Mouse (Mus musculus): ENCODE results near the gene Tsc22d3.
"Not testable (repeated sequence)": the region's sequence is repeated elsewhere in the genome, so short reads cannot be mapped to it uniquely, and the experiment has no call there.

Gene Tsc22d3

DNA sequence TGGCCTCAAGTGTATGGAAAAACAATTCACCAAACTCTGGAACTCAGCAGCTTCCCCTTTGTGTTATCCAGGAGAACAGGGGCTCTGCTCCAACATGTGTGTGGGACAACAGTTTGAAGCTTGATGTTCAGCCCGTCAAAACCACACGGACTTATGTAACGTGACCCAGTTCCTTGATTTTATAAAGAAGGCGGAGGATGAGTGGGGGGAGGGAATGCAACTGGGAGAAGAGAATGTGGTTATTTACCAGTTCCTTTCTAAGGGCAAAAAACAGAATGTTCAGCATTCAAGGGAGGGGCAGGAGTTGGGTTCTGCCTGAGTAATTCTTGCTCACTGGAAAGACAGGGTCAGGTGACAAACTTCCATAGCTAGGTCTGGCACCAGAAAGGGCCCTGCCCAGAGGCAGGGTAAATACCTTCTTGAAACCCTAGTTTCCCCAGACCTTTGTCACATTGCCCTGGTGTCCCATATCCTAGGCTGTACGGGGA lies 71.3 kb downstream of the Tsc22d3 start:
- no peak for DNase-seq (ENCODE audit: low spot score)

DNA sequence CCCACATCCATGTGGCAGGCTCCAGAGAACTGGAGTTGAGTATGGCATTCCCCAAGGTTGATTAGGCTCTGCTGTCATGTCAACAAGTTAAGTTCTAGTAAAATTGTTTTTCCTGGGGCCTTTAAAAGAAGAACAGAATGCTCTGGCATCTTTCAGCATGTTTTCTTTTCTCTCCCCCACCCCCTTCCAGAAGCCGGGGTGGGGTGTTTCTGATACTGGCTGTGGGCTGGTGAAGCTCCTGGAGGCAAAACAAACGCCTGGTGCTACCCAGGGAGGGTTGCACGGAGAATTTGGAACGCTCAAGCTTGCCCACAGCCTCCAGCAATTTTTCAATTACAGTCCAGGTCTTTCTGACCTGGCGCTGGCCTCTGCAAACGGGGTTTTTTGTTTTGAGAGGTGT lies 73.2 kb downstream of the Tsc22d3 start:
- DNase-seq (ENCODE audit: low spot score), result no peak

DNA sequence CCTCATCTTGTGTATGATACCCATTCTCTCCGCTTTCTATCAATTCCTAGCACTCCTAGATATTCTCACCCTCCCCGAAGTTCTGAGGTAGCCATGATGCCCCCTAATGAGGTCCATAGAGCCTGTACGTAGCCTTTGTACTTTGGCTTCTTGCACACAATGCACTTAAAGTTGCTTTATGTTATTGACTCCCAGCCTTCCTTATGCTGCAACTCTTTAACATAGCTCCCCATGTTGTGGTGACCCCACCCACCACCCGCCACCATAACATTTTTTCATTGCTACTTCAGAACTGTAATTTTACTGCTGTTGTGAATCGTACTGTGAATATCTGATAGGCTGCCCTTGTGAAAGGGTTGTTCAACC lies 74.2 kb downstream of the Tsc22d3 start:
- DNase-seq (ENCODE audit: low spot score), result no peak

DNA sequence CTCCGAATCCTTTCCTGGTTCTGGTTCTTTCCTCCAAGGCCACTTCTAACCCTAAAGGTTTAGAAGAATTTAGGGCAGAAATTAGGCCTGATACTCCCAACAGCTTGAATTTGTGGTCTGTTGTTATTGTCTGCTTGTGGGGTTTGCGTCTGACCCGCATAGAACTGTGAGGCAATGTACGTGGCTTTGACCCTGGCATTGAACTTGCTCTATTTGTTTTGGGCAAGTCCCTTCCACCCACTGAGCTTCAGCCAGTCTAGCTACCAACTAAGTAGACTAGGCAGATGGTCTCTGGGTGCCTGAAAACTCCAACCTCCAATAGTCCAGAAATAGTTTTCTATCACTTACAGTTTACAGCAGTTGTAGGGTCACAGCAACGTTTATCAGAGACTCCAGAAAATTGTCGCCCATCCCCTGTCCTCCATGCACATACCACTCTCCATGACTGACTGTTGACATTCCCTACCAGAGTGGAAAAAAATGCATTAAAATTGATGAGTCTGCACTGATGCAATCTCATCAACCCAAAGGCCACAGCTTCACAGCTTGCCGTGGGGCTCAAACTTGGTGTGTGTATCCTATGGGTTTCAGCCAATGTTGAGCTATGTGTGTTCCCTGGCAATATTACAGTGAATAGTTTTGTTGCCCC lies 74.7 kb downstream of the Tsc22d3 start:
- no peak for DNase-seq (ENCODE audit: low spot score)

DNA sequence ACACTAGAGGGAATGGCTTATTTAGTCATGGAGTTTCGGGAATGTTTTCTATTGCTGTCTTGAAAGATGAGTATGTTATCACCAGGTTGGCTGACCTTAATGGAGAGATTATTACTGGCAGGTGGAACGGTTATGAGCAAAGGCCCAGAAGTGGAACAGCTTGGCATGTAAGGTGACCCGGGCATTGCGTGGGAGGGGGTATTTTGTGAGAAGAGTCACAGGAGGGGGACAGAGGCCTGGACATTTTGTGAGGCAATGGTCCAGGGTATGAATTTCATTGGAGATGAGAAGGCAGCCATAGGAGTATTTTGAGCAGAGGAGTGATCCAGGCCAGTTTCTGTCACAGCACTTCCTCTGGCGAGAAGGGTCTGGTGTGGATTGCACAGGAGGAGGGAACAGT lies 76.2 kb downstream of the Tsc22d3 start:
- no peak for DNase-seq (ENCODE audit: low spot score)

DNA sequence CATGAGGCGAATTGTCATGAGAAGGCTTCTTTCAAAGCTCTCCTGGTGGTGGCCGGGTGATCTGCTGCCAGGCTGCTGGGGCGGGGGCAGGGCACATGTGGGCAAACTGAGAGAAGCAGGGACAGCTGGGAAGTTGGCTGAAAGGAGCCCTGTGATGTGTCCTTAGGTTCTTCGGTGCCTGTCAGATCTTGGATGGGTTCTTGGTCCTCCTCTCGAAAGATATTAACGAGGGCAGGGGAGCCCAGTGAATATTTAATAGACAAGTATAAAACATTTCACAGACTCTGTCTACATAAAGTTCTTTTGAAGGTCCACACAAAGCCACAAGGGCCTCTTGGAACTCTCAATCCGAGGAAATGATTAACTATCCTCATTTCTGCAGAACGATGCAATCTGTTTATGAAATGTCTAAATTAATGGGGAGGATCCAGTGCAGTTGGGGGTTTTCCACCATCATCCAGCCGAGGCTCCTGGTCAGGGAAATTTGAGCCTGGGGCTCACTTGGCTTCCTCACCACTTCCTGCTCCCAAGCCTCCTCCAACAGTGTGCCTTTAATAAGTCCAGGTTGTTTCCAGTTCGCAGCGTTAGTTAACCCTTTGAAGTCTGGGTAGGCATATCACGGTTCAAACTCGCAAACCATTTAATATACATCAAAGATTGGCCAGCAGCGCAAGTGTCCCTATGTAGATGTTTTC lies 78.2 kb downstream of the Tsc22d3 start:
- no peak for DNase-seq (ENCODE audit: low spot score)

DNA sequence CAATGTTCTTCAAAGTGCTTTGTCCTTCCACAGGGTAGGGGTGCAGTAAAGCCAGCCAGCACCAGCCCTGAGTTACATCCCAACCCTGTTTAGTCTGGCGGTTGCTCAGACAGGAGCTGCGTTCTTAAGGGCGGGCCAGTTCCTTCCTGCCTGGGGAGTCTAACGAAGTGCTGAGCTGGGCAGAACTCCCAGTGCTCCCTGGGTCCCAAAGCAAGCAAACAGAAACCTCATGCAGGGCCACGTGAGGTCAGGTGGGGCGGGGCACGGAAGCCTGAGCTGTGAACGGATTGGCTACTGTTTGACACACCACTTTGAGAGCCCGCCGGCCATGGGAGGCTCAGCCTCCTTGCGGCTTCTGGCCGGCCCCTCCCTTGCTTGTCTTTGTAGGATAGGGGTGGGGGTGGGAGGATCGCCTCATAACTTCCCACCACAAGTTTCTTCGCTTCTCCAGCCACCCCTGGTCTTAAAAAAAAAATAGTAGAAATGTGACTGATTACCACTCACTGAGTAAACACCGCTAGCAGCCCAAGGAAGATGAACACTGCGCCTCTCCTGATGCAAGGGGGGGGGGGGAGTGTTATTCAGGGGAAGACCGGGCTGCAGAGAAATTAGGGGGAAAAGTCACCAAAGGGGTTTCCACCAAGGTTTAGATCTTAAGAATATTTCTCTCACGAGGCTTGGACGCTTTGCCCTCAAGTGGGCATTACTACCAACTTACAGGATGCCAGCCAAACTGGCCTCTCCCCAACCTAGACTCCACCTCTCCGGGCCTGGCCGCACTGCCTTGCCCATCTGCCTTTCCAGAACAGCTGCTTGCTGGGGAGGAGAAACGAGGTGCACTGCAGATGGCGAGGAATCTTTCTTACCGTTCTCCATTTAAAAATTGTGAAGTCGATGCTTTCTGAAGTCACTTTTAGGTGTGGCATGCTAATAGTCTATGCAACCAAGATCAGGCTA lies 80.0 kb downstream of the Tsc22d3 start:
- peak; percentile 44 for DNase-seq (ENCODE audit: low spot score)

DNA sequence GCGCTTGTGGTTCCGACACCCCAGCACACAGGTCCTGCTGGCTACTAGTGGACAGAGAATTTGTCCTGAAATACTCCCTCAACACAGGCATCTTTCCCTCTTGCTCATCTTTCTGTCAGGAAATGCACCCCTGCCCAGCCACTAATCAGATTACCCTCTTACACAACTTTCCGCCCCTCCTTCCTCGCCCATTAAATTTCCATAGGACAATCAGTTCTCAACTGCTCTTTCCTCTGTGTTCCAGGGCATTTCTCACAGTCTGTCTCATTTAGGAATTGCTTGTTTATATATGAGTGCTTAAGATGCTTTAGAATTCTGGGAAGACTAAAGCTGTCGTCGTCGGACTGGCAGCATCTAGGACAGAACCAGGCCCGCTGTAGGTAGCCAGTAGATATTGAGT lies 82.1 kb downstream of the Tsc22d3 start:
- no peak for DNase-seq (ENCODE audit: low spot score)

DNA sequence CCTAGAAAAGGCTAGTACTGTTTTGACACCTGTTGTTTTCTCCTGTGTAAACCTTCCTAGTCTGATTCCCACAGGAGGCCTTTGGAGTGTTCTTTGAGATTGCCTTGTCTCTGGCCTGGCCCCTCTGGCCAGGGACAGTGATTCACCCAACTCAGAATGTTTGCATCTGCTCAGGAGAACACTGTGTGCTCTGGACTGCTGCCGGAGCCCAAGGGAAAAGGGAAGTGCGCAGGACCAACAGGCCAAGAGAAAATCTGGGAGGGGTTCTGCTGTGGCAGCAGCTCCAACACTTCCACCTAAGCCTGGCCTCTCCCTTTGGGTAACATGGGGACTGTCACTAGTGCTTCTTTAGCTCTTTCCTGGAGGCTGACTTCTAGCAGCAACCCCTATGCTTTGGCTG lies 87.1 kb downstream of the Tsc22d3 start:
- no peak for DNase-seq (ENCODE audit: low spot score)

DNA sequence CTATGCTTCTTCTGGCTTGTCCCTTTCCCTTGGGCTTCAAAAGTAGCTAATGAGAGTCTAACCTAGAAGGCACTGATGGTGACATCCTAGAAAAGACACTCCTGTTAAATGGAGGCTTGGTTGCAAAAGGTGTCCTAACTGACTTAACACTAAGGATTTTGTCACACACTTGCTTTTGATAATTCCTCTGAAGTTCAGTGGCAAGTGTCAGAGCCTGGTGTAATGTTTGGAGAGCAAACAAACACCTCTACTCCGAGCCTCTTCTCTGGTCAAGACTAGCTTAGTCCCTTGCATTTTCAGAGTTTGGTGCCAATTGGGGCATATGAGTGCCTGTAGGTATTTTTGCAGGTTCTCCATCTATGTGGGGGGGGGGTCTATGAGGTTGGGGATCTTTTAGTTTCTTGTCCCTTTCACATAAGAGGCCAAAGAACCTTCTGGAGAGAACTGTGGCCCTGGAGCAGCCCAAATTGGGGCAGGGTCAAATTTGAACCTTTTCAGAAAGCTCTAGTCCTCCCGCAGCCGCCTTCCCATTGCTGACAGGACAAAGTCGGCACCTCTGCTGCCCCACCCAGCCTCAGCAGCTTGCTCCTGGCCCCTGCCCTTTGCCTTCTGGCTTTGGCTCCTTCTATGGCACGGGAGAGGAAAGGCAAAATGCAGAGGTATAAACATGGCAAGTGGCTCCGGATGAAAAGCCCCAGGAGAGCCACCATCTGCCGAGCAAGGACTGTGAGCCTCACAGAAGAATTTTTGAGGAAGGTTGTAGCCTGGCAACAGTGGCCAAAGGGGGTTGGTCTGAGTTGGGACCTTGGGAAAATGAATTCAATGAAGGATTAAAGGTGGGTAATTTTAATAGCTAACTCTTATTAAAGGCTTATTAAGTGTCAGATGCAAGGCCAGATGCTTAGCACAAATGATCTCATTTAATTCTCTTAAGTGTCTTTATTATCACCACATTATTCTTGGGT lies 88.5 kb downstream of the Tsc22d3 start:
- DNase-seq (ENCODE audit: low spot score), result no peak

DNA sequence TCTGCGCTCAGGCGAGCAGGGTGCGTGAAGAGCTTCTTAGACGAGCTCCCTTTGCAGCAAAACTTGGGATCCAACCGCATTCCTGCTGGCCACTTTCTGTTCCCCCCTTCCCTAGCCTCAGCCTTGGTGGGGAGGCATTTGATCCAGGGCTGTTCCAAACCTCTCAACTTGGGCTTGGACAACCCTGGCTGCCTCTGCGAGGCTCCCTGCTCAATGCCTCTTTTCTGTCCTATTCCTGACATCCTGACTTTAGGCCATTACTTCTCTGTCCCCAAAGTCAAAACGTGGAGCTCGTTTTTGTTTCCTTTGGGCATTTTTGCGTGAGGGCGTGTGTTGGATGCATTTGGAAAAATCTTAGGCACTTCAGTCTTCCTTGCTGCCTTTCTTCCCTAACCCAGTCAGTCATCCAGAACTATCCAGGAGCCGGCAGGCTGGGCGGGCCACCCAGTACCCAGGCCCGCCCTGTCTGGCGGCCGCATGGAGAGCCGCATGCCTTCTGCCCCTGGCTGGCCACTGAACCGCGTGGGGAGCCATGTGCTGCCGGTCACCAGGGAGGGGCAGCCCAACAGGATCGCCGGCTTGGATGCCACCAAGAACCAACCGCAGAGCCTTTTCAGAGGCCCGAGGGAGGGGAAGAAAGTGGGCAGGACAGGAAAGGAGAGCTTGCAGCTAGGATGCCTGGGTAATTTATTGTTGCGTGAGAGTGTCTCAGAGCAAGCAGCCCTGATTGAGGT lies 89.6 kb downstream of the Tsc22d3 start:
- DNase-seq (ENCODE audit: low spot score), result peak; percentile 23

DNA sequence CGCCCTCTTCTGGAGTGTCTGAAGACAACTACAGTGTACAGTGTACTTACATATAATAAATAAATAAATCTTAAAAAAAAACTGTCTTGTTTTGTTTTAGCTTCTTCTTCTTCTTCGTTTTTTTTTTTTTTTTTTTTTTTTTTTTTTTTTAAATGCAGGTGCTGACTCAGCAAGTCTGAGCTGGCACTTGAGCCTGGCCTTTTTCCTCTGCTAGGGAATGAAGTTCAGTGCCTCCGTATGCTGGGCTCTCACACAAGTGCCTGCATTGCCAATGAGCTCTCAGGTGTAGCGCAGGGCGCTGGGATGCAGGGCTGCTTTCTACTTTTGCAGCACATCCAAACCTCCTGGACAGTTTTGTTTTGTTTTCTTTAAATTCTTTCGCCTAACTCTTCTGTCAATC lies 90.6 kb downstream of the Tsc22d3 start:
- DNase-seq (ENCODE audit: low spot score), result no peak

DNA sequence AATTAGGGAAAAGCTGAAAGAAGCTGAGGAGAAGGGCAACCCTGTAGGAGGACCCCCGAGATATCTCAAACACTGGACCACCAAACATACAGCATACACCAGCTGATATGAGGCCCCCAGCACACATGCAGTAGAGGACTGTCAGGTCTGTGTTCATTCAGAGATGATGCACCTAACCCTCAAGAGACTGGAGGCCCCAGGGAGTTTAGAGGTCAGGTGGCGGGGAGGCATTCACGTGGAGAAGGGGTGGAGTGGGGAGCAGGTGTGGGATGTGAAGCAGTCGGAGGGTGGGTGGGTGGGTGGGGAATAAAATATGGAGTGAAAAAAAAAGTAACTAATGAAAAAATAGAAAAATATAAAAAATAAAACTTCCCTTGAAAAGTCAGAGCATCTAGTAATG lies 91.7 kb downstream of the Tsc22d3 start:
- DNase-seq (ENCODE audit: low spot score), result not testable (repeated sequence)

DNA sequence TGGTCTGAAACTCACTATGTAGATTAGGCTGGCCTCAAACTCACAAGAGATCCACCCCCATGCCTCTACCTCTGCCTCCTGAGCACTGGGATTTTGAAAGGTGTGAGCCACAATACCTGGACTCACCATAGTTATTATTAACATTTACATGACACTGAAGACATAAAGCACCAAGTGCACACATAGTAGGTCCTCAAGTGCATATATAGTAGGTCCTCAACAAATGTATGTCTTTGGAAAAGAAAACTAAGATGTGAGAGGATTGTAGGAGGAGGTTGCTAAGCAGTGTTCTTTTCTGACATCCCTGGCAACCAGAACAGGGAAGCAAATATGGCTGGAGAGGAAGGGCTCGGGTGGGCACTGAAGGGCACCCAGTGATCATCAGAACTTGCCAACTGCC lies 93.1 kb downstream of the Tsc22d3 start:
- no peak for DNase-seq (ENCODE audit: low spot score)

DNA sequence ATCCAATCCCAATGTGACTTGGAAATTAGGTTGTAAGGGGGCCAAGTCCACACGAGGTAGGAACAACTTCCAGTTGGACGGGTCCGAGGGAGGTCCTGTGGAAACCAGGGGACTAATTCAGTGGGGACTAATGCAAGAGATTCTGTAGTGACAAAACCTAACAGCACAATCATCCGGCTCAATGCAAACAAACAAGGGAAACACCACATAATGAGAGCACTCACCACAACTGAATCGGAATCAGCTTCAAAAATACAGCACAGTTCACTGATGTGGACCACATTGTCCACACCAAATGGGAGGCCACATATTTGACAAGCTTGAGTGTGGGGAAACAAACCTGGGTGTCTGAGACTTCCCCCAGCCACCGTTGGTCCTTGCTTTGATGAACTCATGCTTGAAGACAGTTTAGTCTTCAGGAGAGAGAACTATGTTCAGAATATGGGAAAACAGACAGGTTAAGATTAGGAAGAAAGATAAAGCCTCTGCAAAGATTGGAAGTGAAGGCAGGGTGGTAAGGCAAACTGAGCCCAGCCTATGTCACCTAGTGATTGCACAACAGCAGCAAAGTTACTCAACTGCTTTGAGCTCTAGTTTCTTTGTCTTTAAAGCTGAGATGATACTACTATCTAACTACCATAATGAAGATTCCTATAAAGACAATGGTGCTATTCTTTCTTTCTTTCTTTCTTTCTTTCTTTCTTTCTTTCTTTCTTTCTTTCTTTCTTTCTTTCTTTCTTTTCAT lies 93.9 kb downstream of the Tsc22d3 start:
- no peak for DNase-seq (ENCODE audit: low spot score)

DNA sequence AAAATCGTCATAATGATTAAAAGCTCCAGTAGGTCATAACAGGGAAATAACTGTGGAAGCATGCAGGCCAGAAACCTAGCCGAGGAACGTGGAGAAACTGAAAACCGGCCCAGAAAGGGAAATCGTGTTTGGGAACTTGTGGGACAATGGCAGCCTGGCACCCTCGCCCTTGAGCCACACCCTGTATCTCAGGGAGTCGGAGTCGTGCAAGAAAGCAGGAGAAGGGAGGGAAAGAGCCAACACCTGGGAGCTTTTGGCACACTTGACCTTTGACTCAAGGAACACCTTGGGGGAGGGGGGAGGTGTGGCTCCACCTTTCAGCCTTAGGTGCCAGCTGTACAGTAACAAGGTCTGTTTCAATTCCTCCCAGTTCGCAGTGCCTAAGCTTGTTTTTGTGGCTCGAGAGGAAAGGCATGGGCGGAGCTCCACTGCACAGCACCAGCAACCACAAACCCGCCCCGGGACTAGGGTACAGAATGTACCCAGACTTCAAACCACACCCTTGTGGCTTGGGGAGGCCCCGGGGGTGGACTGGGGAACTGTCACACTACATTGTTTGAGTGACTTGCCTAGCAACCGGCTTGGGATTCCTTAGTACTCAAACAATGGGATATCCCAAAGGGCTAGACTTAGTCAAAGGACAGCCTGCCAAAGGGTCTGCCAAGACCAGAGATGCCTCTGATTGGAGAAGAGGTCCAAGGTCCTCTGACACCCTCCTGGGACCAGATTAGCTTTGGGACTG lies 94.8 kb downstream of the Tsc22d3 start:
- no peak for DNase-seq (ENCODE audit: low spot score)

DNA sequence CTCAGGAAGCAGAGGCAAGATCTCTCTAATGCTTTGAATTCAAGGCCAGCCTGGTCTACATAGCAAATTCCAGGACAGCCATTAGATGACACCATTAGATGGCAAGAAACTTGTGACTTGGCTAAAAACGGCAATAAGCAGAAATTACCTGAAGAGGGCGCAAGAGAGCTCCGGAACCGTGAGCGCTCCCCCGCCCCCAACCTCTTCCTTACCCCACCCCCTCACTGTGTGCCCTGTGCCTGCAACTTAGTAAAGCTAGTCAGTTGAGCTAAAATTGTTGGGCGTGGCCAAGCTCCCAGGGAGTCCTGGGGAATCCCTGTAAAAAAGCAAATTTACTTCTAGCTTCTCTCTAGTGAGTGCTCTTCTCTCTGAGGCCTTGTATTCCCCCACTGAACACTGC lies 96.6 kb downstream of the Tsc22d3 start:
- DNase-seq (ENCODE audit: low spot score), result no peak

DNA sequence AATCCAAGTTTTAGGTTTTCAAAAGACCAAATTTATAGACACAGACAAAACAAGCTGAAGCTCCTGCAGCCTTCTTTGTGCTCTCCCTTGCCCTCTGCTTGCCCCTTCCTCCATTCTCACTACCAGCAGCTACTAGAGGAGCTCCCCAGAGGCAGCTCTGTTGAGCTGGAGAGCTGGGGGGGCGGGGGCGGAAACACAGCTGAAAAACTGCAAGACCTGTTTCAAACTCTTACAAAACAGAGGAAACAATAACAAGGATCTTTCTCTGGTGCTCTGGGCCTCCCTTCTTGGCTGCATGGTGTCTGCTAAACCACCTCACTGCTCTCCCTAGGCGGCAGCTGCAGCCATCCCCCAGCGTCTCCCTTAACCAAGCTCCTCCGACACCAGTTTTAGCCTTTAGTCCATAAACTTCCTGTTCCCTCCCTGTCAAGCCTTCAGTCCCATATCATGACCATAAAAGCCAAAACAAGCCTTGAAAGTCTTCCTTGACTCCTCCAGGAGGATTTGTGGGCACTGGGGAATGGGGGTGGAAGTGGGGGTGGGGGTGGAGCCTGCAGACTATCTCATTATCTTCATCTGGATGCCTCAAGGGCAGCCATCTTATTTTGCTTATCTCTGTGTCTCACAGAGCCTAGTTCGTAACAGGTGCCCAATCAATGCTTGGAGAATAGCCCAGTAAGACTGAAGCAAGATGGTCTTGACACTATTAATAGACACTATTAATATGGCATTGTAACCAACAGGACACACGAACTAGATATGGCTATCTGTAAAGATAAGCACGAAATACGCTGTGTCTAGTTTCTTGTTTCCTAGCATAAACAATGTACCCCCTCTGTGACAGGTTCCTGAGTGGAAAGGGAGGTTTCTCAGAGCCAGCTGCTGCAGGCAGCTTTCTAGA lies 98.8 kb downstream of the Tsc22d3 start:
- DNase-seq (ENCODE audit: low spot score), result no peak
